Mouse (Mus musculus) neural tube, embryonic 12.5 days (tissue): ENCODE results near the gene Hpn. TPM values are rescaled to one million over a fixed set of nuclear protein-coding genes. Genes with fewer than 3 reads are reported as not detected.
A peak's percentile ranks its signal among the peaks of the same experiment; 100 is the strongest.

Source experiments
- ATAC-seq: fragments of 200-750 bp; cut with Nextera tagmentation; 2 replicates; pipeline ENCODE4 v1.8.0; 2017; ENCODE audit warnings: low read depth, mild to moderate bottlenecking, moderate TSS enrichment, moderate library complexity; ENCODE audit not compliant: low FRiP score
- H3K27ac ChIP-seq: fragments of 300-500 bp; sonication (generic); 2 replicates; pipeline ENCODE4 v1.5.1; 2016
- H3K27me3 ChIP-seq: fragments of 300-500 bp; sonication (generic); replicated peaks from 2 replicates; pipeline ENCODE4 v1.6.1; 2016; ENCODE audit warnings: mild to moderate bottlenecking
- H3K36me3 ChIP-seq: fragments of 300-500 bp; sonication (generic); 2 replicates; pipeline ENCODE4 v1.6.1; 2016; ENCODE audit warnings: mild to moderate bottlenecking
- H3K4me1 ChIP-seq: fragments of 300-500 bp; sonication (generic); 2 replicates; pipeline ENCODE4 v1.6.1; 2016
- H3K4me2 ChIP-seq: fragments of 300-500 bp; sonication (generic); replicated peaks from 2 replicates; pipeline ENCODE4 v1.6.1; 2016; ENCODE audit warnings: mild to moderate bottlenecking
- H3K4me3 ChIP-seq: fragments of 300-500 bp; sonication (generic); 2 replicates; pipeline ENCODE4 v1.5.1; 2016
- H3K9ac ChIP-seq: fragments of 300-500 bp; sonication (generic); 2 replicates; pipeline ENCODE4 v1.6.1; 2016; ENCODE audit warnings: mild to moderate bottlenecking
- H3K9me3 ChIP-seq: fragments of 300-500 bp; sonication (generic); 2 replicates; pipeline ENCODE4 v1.6.1; 2016; ENCODE audit warnings: mild to moderate bottlenecking
- WGBS: fragments of 180-500 bp; shearing (Covaris S2); methylation state at CpG from one replicate; pipeline ENCODE4 v1.1.7; 2016; 5-methylcytosine and 5-hydroxymethylcytosine counted together
- polyA plus RNA-seq: library from polyadenylated mRNA; unstranded; fragments of >200 nt; fragmentation: Nextera tagmentation; extraction: Ambion mirVana; gene quantifications from 2 replicates; pipeline ENCODE4 v1.2.1, GENCODE M21; 2016

The Hpn gene
- polyA plus RNA-seq, 1 experiment from 2014 or later = 0.27 TPM

GRCm38 (mm10) chr7:31105061-31105768 lies 9.9 kb downstream of the Hpn start:
- Histone ChIP-seq H3K4me2 (no peak overlapping the region), H3K36me3 (no peaks in the 10 kb centered on the region), H3K4me3 (no peak overlapping the region), H3K9ac (no peak overlapping the region), H3K4me1 (no peaks in the 10 kb centered on the region), H3K9me3 (no peaks in the 10 kb centered on the region), H3K27me3 (no peaks in the 10 kb centered on the region), H3K27ac (no peak overlapping the region)
- no peak for ATAC-seq
- 73% methylated on average over 15 of the region's 15 CpGs for WGBS

DNA sequence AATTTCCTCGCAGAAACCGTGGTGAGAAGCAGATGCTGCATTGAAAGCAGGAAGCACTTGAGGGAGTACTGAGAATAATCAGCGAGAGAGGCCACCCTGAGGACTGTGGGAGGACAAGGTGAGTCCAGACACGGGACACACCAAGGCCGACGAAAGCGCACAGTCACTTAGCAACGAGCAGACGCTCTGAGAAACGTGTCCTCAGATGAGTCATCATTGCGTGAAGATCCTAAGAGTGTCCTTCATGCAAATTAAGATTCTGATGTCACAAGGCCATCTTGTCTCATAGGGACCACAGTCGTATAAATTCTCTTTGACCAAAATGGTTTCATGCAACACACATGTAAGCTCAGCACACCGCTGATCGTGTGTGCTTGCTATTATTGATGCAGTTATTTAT lies 14.3 kb downstream of the Hpn start:
- Histone ChIP-seq H3K4me1 (no peaks in the 10 kb centered on the region), H3K4me2 (no peak overlapping the region), H3K9me3 (no peaks in the 10 kb centered on the region), H3K4me3 (no peak overlapping the region), H3K36me3 (no peaks in the 10 kb centered on the region), H3K27me3 (no peaks in the 10 kb centered on the region), H3K9ac (no peak overlapping the region), H3K27ac (no peak overlapping the region)
- ATAC-seq = no peak
- 87% methylated on average over 14 of the region's 14 CpGs for WGBS

GRCm38 (mm10) chr7:31099612-31099982 lies 15.5 kb downstream of the Hpn start:
- no peak for ATAC-seq
- H3K9ac ChIP-seq = no peak overlapping the region
- no peak overlapping the region for H3K27ac ChIP-seq
- no peak overlapping the region for H3K4me3 ChIP-seq
- no peaks in the 10 kb centered on the region for H3K9me3 ChIP-seq
- H3K4me1 ChIP-seq = no peaks in the 10 kb centered on the region
- H3K4me2 ChIP-seq = no peak overlapping the region
- 91% methylated on average over 6 of the region's 6 CpGs for WGBS
- H3K27me3 ChIP-seq = no peaks in the 10 kb centered on the region
- no peaks in the 10 kb centered on the region for H3K36me3 ChIP-seq

GRCm38 (mm10) chr7:31098697-31099611 lies 16.1 kb downstream of the Hpn start:
- ATAC-seq = no peak
- WGBS = 77% methylated on average over 22 of the region's 22 CpGs
- Histone ChIP-seq H3K9ac (no peak overlapping the region), H3K4me3 (no peak overlapping the region), H3K4me2 (no peak overlapping the region), H3K27ac (no peak overlapping the region), H3K4me1 (no peaks in the 10 kb centered on the region), H3K36me3 (no peaks in the 10 kb centered on the region), H3K9me3 (no peaks in the 10 kb centered on the region), H3K27me3 (no peaks in the 10 kb centered on the region)

DNA sequence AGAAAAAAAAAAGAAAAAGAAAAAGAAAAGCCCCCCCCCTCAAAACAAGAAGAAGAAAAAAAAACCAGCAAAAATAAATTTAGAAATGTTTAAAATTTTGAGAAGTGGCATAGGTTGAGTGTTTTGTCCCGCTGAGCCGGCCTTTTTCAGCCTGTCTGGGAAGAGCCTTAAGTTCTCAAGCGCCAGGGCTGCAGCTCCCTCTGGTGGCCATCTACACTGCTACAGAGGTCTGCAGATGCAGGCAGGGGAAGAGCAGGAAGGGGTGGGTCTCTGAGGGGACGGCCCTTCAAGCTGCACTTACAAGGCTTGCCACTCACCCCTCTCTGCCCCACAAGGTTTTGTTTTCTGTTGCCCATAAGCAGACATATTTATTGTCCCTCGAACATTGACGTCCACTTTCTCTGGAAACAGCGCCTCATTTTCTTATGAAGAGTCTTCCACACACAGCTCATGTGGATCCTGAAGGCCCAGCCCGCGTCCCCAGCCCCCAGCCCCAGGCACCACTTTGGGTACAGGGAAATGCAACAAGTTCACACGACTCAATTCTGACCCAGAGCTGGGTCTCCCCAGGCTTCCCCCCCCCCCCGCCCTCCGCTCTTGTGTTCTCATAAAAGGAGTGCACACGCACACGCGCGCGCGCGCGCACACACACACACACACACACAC lies 17.4 kb downstream of the Hpn start:
- peak; percentile 85 for ATAC-seq
- H3K27ac ChIP-seq = no peak overlapping the region
- no peaks in the 10 kb centered on the region for H3K27me3 ChIP-seq
- H3K4me2 ChIP-seq = peak overlapping the region; percentile 36
- H3K4me1 ChIP-seq = no peaks in the 10 kb centered on the region
- H3K9me3 ChIP-seq = no peaks in the 10 kb centered on the region
- 49% methylated on average over 20 of the region's 20 CpGs for WGBS
- H3K36me3 ChIP-seq = no peaks in the 10 kb centered on the region
- H3K4me3 ChIP-seq = no peak overlapping the region
- H3K9ac ChIP-seq = no peak overlapping the region

GRCm38 (mm10) chr7:31096892-31097564 lies 18.1 kb downstream of the Hpn start:
- no peaks in the 10 kb centered on the region for H3K36me3 ChIP-seq
- no peaks in the 10 kb centered on the region for H3K4me1 ChIP-seq
- H3K4me3 ChIP-seq = no peak overlapping the region
- WGBS = 72% methylated on average over 9 of the region's 9 CpGs
- H3K4me2 ChIP-seq = no peak overlapping the region
- H3K9me3 ChIP-seq = no peaks in the 10 kb centered on the region
- H3K27me3 ChIP-seq = no peaks in the 10 kb centered on the region
- ATAC-seq = no peak
- no peak overlapping the region for H3K9ac ChIP-seq
- H3K27ac ChIP-seq = no peak overlapping the region

DNA sequence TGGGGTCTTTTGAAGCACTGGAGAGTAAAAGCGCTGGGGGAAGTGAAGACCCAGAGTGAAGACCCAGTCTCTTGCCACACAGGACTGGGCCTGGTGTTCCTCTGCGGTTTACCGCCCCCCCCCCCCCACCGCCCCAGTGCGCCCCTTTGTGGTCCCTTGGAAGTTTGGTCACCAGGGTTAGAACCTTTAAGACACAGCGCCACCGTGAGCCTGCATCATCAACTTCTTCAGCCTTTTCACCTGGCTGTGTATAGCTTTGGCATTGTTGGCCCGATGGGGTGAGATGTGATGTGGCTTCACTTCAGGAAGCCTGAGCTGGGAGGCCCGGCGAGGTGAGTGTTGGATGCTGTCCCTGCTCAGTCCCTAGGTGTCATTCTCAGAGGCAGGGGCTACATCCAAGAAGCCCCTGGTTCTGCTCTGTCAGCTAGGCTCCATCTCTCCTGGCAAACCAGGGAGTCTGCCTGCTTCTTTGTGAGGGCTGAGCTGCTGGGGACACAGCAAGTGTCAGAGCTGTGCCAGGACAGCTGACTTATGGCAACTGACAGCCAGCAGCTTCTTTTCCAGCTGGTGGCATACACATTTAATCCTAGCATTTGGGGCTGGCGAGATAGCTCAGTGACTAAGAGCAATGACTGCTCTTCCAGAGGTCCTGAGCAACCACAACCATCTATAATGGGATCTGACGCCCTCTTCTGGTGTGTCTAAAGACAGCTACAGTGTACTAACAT lies 20.2 kb downstream of the Hpn start:
- no peaks in the 10 kb centered on the region for H3K27me3 ChIP-seq
- H3K27ac ChIP-seq = no peak overlapping the region
- ATAC-seq = no peak
- H3K4me3 ChIP-seq = no peak overlapping the region
- no peak overlapping the region for H3K4me2 ChIP-seq
- no peaks in the 10 kb centered on the region for H3K4me1 ChIP-seq
- 26% methylated on average over 12 of the region's 12 CpGs for WGBS
- H3K36me3 ChIP-seq = no peaks in the 10 kb centered on the region
- no peak overlapping the region for H3K9ac ChIP-seq
- H3K9me3 ChIP-seq = no peaks in the 10 kb centered on the region

DNA sequence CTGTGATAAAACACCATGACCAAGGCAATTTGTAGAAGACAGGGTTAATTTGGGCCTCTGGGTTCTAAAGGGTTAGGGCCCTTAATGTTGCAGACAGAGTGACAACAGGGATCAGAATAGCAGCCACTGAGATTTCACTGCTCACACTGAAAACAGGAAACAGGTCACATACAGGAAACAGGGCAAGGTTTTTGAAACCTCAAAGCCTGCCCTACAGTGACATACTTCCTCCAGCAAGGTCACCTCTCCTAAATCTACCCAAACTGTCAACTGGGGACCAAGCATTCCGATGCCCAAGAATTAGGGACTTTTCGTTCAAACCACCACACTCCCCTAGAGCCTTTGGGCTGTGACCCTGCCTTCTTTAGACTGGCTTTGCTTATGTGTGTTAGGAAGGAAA lies 25.4 kb downstream of the Hpn start:
- H3K9me3 ChIP-seq = 0 out of 2 replicates have a peak, but pooled peaks cover 4% of the 10 kb centered on the region
- no peaks in the 10 kb centered on the region for H3K36me3 ChIP-seq
- H3K27ac ChIP-seq = no peak overlapping the region
- no peaks in the 10 kb centered on the region for H3K27me3 ChIP-seq
- WGBS = 91% methylated on average over 2 of the region's 2 CpGs
- no peak for ATAC-seq
- H3K4me1 ChIP-seq = no peaks in the 10 kb centered on the region
- no peak overlapping the region for H3K4me3 ChIP-seq
- H3K9ac ChIP-seq = no peak overlapping the region
- no peak overlapping the region for H3K4me2 ChIP-seq

GRCm38 (mm10) chr7:31088206-31088605 lies 26.9 kb downstream of the Hpn start:
- WGBS = 80% methylated on average over 3 of the region's 3 CpGs
- no peak overlapping the region for H3K4me2 ChIP-seq
- ATAC-seq = no peak

DNA sequence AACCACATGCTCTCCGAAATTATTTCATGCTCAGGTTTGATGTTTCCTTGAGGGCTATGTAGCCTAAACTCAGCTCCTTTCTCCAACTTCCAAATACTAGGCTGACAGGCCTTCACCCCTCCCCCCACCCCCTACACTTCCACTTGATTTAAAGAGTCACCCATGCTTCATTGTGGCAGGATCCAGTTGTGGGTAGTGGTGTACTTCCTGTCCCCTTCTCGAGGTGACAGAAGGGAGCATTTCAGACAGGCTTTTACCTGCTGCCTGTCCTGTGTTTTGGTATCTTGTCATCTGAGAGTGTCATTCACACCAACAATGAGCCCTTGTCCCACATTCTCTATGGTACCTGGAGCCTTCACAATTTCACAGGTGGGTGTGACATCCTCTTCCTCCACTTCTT lies 27.8 kb downstream of the Hpn start:
- Histone ChIP-seq H3K4me2 (no peak overlapping the region), H3K4me3 (no peak overlapping the region), H3K27ac (no peak overlapping the region), H3K4me1 (peaks cover 7% of the 10 kb centered on the region; the same call in 1 of the 2 replicates), H3K27me3 (no peaks in the 10 kb centered on the region), H3K36me3 (no peaks in the 10 kb centered on the region), H3K9ac (no peak overlapping the region), H3K9me3 (0 out of 2 replicates have a peak, but pooled peaks cover 4% of the 10 kb centered on the region)
- no peak for ATAC-seq
- WGBS = 68% methylated on average over 2 of the region's 2 CpGs

More at GRCm38 (mm10) chr7:31088206-31088605, 26.9 kb downstream of the Hpn start:
- no peak overlapping the region for H3K4me3 ChIP-seq
- H3K27ac ChIP-seq = no peak overlapping the region
- no peaks in the 10 kb centered on the region for H3K36me3 ChIP-seq
- no peak overlapping the region for H3K9ac ChIP-seq
- H3K27me3 ChIP-seq = no peaks in the 10 kb centered on the region
- 0 out of 2 replicates have a peak, but pooled peaks cover 4% of the 10 kb centered on the region for H3K9me3 ChIP-seq
- H3K4me1 ChIP-seq = 0 out of 2 replicates have a peak, but pooled peaks cover under 1% of the 10 kb centered on the region

DNA sequence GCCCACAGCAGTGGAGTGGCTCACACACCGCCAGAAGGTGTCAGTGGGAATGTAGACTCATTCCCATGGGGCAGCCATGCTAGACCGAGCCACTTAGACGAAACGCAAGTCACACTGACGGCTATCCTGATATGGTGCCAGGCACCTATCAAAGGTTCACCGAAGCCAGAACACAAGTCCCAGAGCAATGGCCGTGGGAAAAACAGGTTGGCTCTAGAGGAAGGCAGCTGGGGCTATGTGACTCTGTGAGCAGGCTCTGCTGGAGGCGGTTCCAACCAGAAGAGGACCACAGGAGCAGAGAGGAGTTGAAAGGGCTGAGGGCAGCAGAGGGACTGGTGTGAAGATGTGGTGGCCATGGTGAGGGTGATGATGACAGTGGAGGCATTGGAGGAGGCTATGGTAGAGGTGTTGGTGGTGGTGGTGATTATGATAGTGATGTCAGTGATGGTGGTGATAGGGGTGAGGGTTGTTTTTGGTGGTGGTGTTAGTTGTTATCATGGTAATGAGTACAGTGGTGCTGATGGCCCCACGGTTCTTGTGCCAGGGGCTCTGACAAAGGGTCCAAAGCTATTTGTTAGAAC lies 28.8 kb downstream of the Hpn start:
- Histone ChIP-seq H3K4me3 (no peak overlapping the region), H3K9ac (no peak overlapping the region), H3K27me3 (no peaks in the 10 kb centered on the region), H3K9me3 (0 out of 2 replicates have a peak, but pooled peaks cover 4% of the 10 kb centered on the region), H3K36me3 (no peaks in the 10 kb centered on the region), H3K27ac (no peak overlapping the region), H3K4me2 (no peak overlapping the region), H3K4me1 (peaks cover 7% of the 10 kb centered on the region; the same call in 1 of the 2 replicates)
- WGBS = 89% methylated on average over 9 of the region's 9 CpGs
- no peak for ATAC-seq
